Mouse (Mus musculus) neural tube, embryonic 10.5 days (tissue): ENCODE data around the gene Apol8.
A peak's percentile ranks its signal among the peaks of the same experiment; 100 is the strongest.

Experiments
- DNase-seq: peaks from one replicate; pipeline ENCODE4 v3.0.0-alpha.2; 2017; ENCODE audit warnings: low spot score; ENCODE audit errors: extremely low spot score

The Apol8 gene

GRCm38 (mm10) chr15:77788356-77788755 is 31.6 kb upstream of the Apol8 start:
- DNase-seq, result no peak

GRCm38 (mm10) chr15:77785807-77786206 is 29.0 kb upstream of the Apol8 start:
- DNase-seq, result no peak

- peak; percentile 35 for DNase-seq
Measured at GRCm38 (mm10) chr15:77784039-77784824, 27.4 kb upstream of the Apol8 start.

- DNase-seq, result no peak
Measured at GRCm38 (mm10) chr15:77782449-77783014, 25.7 kb upstream of the Apol8 start.

- peak; percentile 86 for DNase-seq
Measured at GRCm38 (mm10) chr15:77775186-77775963, 18.6 kb upstream of the Apol8 start.

GRCm38 (mm10) chr15:77774303-77774702 is 17.5 kb upstream of the Apol8 start:
- DNase-seq, result no peak

GRCm38 (mm10) chr15:77773099-77773915 is 16.5 kb upstream of the Apol8 start:
- no peak for DNase-seq

GRCm38 (mm10) chr15:77770942-77771341 is 14.1 kb upstream of the Apol8 start:
- DNase-seq, result no peak

GRCm38 (mm10) chr15:77770341-77770740 is 13.5 kb upstream of the Apol8 start:
- no peak for DNase-seq

- DNase-seq, result no peak
Measured at GRCm38 (mm10) chr15:77766981-77767380, 10.2 kb upstream of the Apol8 start.

GRCm38 (mm10) chr15:77765484-77766093 is 8.8 kb upstream of the Apol8 start:
- no peak for DNase-seq

- no peak for DNase-seq
Measured at GRCm38 (mm10) chr15:77764391-77765006, 7.7 kb upstream of the Apol8 start.

- DNase-seq, result no peak
Measured at GRCm38 (mm10) chr15:77763702-77764101, 6.9 kb upstream of the Apol8 start.

- DNase-seq, result no peak
Measured at GRCm38 (mm10) chr15:77763050-77763449, 6.2 kb upstream of the Apol8 start.

- DNase-seq, result peak; percentile 37
Measured at GRCm38 (mm10) chr15:77761561-77762380, 5.0 kb upstream of the Apol8 start.

GRCm38 (mm10) chr15:77761083-77761482 is 4.3 kb upstream of the Apol8 start:
- DNase-seq, result no peak

- DNase-seq, result no peak
Measured at GRCm38 (mm10) chr15:77760037-77760436, 3.2 kb upstream of the Apol8 start.

- no peak for DNase-seq
Measured at GRCm38 (mm10) chr15:77757586-77758226, 903 bp upstream of the Apol8 start.

GRCm38 (mm10) chr15:77756081-77756480 is 722 bp downstream of the Apol8 start:
- no peak for DNase-seq
